Mouse (Mus musculus): ENCODE data around the gene Zfyve28.

GRCm38 (mm10) chr5:34295141-34295540 is 6.9 kb upstream of the Zfyve28 start:
- TF ChIP-seq CTCF (IDR thresholded peaks at IDR 0.05; ENCODE audit: low read depth) = no peak
- TF ChIP-seq EP300 (optimal IDR thresholded peaks at IDR 0.05) = no peak
